Mouse (Mus musculus) liver, postnatal 0 days (tissue): ENCODE results near the gene Gm609.

Experiments used
- CTCF ChIP-seq: sonication (generic); IDR thresholded peaks from 2 replicates; pipeline ENCODE4 v1.5.1; 2016; ENCODE audit warnings: antibody characterized with exemption, low read depth
- EP300 ChIP-seq: IDR thresholded peaks from 2 replicates; pipeline ENCODE4 v1.6.1; 2016; ENCODE audit warnings: antibody characterized with exemption, low read depth, mild to moderate bottlenecking

- TF ChIP-seq CTCF (no peak), EP300 (no peak)
These were observed 102.9 kb downstream of the Gm609 start for GRCm38 (mm10) chr16:45389833-45390232.
